Mouse (Mus musculus) ES-E14 (cell line): ENCODE data around the gene Zrsr2.

Source experiments
- CHD2 ChIP-seq: IDR thresholded peaks from 2 replicates; pipeline ENCODE4 v1.6.1; 2014; ENCODE audit warnings: mild to moderate bottlenecking, low read depth, low read length, inconsistent platforms
- HCFC1 ChIP-seq: IDR thresholded peaks from 2 replicates; pipeline ENCODE4 v1.6.1; 2012; ENCODE audit warnings: low read length, inconsistent platforms, borderline replicate concordance; ENCODE audit not compliant: insufficient read depth
- MAFK ChIP-seq: IDR thresholded peaks from 2 replicates; pipeline ENCODE4 v1.6.1; 2014; ENCODE audit warnings: mild to moderate bottlenecking, low read depth, low read length, inconsistent platforms; ENCODE audit not compliant: insufficient read depth
- ZC3H11A ChIP-seq: IDR thresholded peaks from 2 replicates; pipeline ENCODE4 v1.6.1; 2012; ENCODE audit warnings: low read depth, mild to moderate bottlenecking, inconsistent platforms, low read length, borderline replicate concordance
- ZNF384 ChIP-seq: IDR thresholded peaks from 2 replicates; pipeline ENCODE4 v1.6.1; 2012; ENCODE audit warnings: low read depth, low read length, inconsistent platforms

GRCm38 (mm10) chrX:163885539-163885981 is 72.9 kb downstream of the Zrsr2 start:
- TF ChIP-seq ZC3H11A (no peak), ZNF384 (no peak), CHD2 (no peak), HCFC1 (no peak), MAFK (no peak)
